Mouse (Mus musculus): Measurements from ENCODE around the gene Tnfsf12. TPM values are rescaled to one million over a fixed set of nuclear protein-coding genes. Genes with fewer than 3 reads are reported as not detected.

The Tnfsf12 gene
- polyA plus RNA-seq, 1 experiment from 2014 or later = 13.6 TPM

DNA sequence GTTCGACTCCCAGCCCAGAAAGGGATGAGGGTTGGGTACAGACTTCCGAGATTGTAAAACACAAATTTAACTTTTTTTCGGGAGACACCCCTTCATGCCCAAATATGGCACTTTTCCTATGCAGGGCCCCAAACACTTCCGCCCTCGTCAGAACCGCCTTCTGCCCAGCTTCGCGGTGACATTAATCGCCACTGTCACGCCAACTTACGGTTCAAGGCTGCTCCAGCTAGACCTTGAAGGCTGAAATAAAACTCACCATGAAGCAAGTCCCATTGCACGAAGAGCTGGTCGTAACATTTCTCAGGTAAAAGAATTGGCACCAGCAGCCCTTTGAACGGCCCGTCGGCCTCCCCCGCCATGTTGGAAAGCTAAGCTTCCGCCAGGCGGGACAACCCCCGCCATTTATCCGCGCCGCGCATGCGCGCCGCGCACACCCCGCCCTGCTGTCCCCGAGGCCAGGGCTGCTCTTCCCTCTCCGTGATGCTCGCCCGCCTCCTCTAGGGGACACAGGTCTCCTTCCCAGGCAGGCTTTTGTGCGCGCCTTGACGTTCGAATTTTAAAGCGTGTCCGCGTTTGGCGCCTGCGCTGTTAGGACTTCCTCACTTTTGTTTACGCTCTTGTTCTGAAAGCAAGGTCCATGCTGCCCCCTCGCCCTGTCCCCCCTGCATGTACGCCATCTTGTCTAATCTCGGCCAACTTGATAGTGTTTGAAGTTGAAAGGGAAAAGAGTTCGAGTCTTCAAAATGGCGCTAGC lies 33.3 kb downstream of the Tnfsf12 start, which contains the start of gene Mpdu1:
Mpdu1 (minus strand) TSS at position 430 of the 754 bp plus-strand sequence.
- DNase-seq (ENCODE audit: low spot score) (peak; percentile 99), ATAC-seq (peak; percentile 96)
- H3K4me3 ChIP-seq (ENCODE audit: low read depth, low read length) = peak within 1 kb of the TSS; percentile 54
- TF ChIP-seq CTCF (IDR thresholded peaks at IDR 0.05) = peak; percentile 74
- TF ChIP-seq EP300 (IDR thresholded peaks at IDR 0.05) = peak; percentile 28; the same call in 1 of the 2 replicates
- H3K9me3 ChIP-seq (ENCODE audit: low read length) = no peaks in the 10 kb centered on the region
- peaks cover 12% of the 10 kb centered on the region; the same call in 1 of the 2 replicates for H3K4me1 ChIP-seq (ENCODE audit: insufficient read depth, low read depth, low read length)
- peak within 1 kb of the TSS; percentile 96 for H3K27ac ChIP-seq (ENCODE audit: low read length)
- WGBS = under 1% methylated on average over 47 of the region's 48 CpGs
- no peaks in the 10 kb centered on the region for H3K27me3 ChIP-seq (replicated peaks; ENCODE audit: insufficient read depth, low read length)
- H3K9ac ChIP-seq (replicated peaks; ENCODE audit: low read depth) = peak within 1 kb of the TSS; percentile 43
- peak within 1 kb of the TSS; percentile 52 for H3K4me2 ChIP-seq (replicated peaks; ENCODE audit: low read depth, low read length)
- H3K36me3 ChIP-seq (ENCODE audit: insufficient read depth, low read length) = 0 out of 2 replicates have a peak, but pooled peaks cover 9% of the 10 kb centered on the region

DNA sequence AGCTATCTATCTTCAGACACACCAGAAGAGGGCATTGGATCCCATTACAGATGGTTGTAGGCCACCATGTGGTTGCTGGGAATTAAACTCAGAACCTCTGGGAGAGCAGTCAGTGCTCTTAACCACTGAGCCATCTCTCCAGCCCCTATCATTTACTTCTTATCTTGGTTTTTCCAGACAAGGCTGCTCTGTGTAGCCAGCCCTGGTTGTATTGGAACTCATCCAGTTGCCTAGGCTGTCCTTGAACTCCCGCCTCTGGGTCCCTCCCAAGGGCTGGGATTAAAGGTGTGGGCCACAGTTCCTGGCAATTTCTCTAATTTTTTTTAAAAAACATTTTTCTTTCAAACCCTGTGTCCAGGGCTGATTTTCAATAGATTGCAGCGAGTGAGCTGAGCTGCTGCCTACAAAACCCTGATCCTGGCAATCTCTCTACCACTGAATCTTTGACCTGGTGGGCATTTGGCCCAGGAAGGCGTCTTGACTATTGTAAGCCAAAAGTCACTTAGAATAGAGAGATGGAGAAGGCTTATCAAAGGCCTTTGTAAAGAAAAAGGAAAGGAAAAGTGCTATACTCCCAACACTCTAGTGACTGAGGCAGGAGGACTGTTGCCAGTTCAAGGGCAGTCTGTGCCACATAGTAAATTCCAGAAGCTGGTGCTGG lies 34.3 kb downstream of the Tnfsf12 start:
- no peaks in the 10 kb centered on the region for H3K27me3 ChIP-seq (replicated peaks; ENCODE audit: insufficient read depth, low read length)
- H3K4me2 ChIP-seq (replicated peaks; ENCODE audit: low read depth, low read length) = peak overlapping the region; percentile 52
- H3K9ac ChIP-seq (replicated peaks; ENCODE audit: low read depth) = peak overlapping the region; percentile 43; the same call in 1 of the 2 replicates
- WGBS = 53% methylated on average over 3 of the region's 3 CpGs
- DNase-seq (ENCODE audit: low spot score) (no peak), ATAC-seq (no peak)
- H3K27ac ChIP-seq (ENCODE audit: low read length) = peak overlapping the region; percentile 96
- peak overlapping the region; percentile 54 for H3K4me3 ChIP-seq (ENCODE audit: low read depth, low read length)
- H3K36me3 ChIP-seq (ENCODE audit: insufficient read depth, low read length) = 0 out of 2 replicates have a peak, but pooled peaks cover 13% of the 10 kb centered on the region
- H3K4me1 ChIP-seq (ENCODE audit: insufficient read depth, low read depth, low read length) = peaks cover 12% of the 10 kb centered on the region; the same call in 1 of the 2 replicates
- H3K9me3 ChIP-seq (ENCODE audit: low read length) = no peaks in the 10 kb centered on the region
- no peak for TF ChIP-seq CTCF (IDR thresholded peaks at IDR 0.05)
- TF ChIP-seq EP300 (IDR thresholded peaks at IDR 0.05) = no peak

DNA sequence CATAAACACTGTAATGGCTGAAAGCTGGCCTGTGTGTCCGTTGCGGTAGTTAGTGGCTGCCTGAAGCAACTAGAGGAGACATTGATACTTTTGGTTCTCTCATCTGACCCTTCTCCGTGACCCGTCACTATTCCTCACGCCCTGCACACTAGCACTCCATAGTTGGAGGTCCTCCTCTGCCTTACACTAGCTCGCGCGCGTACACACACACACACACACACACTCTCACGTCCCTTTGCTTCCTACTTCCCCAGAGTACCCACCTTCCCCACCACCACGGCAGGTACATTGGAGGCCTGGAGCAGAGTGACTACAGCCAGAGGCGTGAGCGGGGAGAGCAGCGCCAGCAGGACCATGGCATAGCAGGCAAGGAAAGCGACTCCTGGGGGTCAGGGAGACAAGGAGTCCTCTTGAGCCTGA lies 38.2 kb downstream of the Tnfsf12 start:
- 83% methylated on average over 15 of the region's 15 CpGs for WGBS
- no peak overlapping the region for H3K27ac ChIP-seq (ENCODE audit: low read length)
- no peak overlapping the region for H3K4me2 ChIP-seq (replicated peaks; ENCODE audit: low read depth, low read length)
- H3K9me3 ChIP-seq (ENCODE audit: low read length) = no peaks in the 10 kb centered on the region
- DNase-seq (ENCODE audit: low spot score) = no peak
- TF ChIP-seq CTCF (IDR thresholded peaks at IDR 0.05) (no peak), EP300 (IDR thresholded peaks at IDR 0.05) (no peak)
- H3K4me3 ChIP-seq (ENCODE audit: low read depth, low read length) = no peak overlapping the region
- H3K27me3 ChIP-seq (replicated peaks; ENCODE audit: insufficient read depth, low read length) = no peaks in the 10 kb centered on the region
- 0 out of 2 replicates have a peak, but pooled peaks cover 17% of the 10 kb centered on the region for H3K36me3 ChIP-seq (ENCODE audit: insufficient read depth, low read length)
- no peak for ATAC-seq
- no peak overlapping the region for H3K9ac ChIP-seq (replicated peaks; ENCODE audit: low read depth)
- peaks cover 5% of the 10 kb centered on the region; the same call in 1 of the 2 replicates for H3K4me1 ChIP-seq (ENCODE audit: insufficient read depth, low read depth, low read length)

DNA sequence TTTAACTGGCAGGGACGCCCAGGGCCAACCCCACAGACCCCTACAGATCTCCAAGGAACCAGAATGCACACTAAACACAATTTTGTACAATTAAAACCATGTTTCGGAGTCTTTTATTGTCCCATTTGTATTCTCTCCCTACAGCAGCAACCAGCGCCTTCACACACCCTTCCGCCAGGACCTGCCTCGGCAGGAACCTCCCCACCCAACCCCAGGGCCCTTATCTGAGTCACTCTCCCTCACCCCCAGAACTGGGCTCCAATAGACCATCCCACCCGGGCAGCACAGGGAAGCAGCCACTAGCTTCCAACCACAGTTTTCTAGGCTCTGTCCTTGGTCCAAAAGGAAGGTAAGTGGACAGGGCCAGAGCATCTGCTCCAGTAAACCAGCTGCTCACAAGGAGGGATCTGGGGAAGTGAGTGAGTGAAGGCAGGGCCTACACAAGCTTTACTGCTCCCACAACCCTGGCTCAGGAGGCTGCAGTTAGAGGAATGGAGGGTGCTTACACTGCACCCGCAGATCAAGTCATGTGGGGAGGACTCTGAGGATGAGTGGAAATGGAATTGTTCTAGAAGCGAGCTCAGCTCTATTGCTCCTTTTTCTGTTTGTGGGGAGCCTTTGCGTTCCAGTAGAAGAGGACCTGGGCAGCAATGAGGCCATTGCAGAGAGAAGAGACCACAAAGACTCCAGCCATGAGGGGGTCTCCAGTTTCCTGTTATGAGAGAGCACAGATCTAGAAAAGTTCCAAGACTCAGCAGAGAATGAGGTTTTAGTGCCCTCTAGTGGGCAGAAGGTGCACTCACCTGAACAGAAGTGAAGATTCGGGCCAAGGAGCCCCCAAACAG lies 38.8 kb downstream of the Tnfsf12 start:
- TF ChIP-seq CTCF (IDR thresholded peaks at IDR 0.05) = peak; percentile 81
- TF ChIP-seq EP300 (IDR thresholded peaks at IDR 0.05) = no peak
- ATAC-seq (no peak), DNase-seq (ENCODE audit: low spot score) (peak; percentile 77)
- WGBS = 76% methylated on average over 10 of the region's 10 CpGs
- Histone ChIP-seq H3K4me3 (ENCODE audit: low read depth, low read length) (no peak overlapping the region), H3K9ac (replicated peaks; ENCODE audit: low read depth) (no peak overlapping the region), H3K9me3 (ENCODE audit: low read length) (no peaks in the 10 kb centered on the region), H3K27me3 (replicated peaks; ENCODE audit: insufficient read depth, low read length) (no peaks in the 10 kb centered on the region), H3K4me1 (ENCODE audit: insufficient read depth, low read depth, low read length) (peaks cover 5% of the 10 kb centered on the region; the same call in 1 of the 2 replicates), H3K36me3 (ENCODE audit: insufficient read depth, low read length) (0 out of 2 replicates have a peak, but pooled peaks cover 19% of the 10 kb centered on the region), H3K4me2 (replicated peaks; ENCODE audit: low read depth, low read length) (no peak overlapping the region), H3K27ac (ENCODE audit: low read length) (no peak overlapping the region)

DNA sequence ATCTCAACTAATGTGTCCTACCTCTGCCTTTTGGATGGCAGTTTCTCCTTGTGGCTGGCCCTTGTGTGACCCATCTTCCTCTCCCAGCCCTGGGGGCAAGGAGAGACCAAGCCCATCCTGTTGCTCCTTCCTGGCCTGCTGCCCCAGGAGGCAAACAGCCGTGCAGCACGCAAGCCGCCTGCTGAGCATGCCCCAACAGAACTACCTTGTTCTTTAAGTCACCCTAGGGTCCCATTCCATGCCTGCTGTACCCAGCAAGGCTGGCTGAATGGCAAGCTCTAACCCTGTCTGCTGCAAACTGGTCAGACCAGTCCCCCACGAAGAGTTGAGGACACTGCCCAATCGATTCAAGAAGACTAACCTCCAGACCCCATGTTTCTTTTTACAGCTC lies 39.6 kb downstream of the Tnfsf12 start:
- no peaks in the 10 kb centered on the region for H3K4me1 ChIP-seq (ENCODE audit: insufficient read depth, low read depth, low read length)
- no peaks in the 10 kb centered on the region for H3K9me3 ChIP-seq (ENCODE audit: low read length)
- H3K36me3 ChIP-seq (ENCODE audit: insufficient read depth, low read length) = peaks cover 25% of the 10 kb centered on the region; the same call in 1 of the 2 replicates
- TF ChIP-seq CTCF (IDR thresholded peaks at IDR 0.05) (0 out of 2 replicates have a peak, but pooled peaks have one; percentile 7), EP300 (IDR thresholded peaks at IDR 0.05) (no peak)
- ATAC-seq = no peak
- DNase-seq (ENCODE audit: low spot score) = no peak
- H3K4me3 ChIP-seq (ENCODE audit: low read depth, low read length) = no peak overlapping the region
- H3K9ac ChIP-seq (replicated peaks; ENCODE audit: low read depth) = no peak overlapping the region
- H3K4me2 ChIP-seq (replicated peaks; ENCODE audit: low read depth, low read length) = no peak overlapping the region
- no peaks in the 10 kb centered on the region for H3K27me3 ChIP-seq (replicated peaks; ENCODE audit: insufficient read depth, low read length)
- 67% methylated on average over 5 of the region's 5 CpGs for WGBS
- H3K27ac ChIP-seq (ENCODE audit: low read length) = no peak overlapping the region
